Mouse (Mus musculus) hindlimb bud, embryonic 11.5 days (tissue): ENCODE measurements around the gene Wdr82.
"Not testable (repeated sequence)": the region's sequence is repeated elsewhere in the genome, so short reads cannot be mapped to it uniquely, and the experiment has no call there.

Source experiments
- DNase-seq: peaks from one replicate; pipeline ENCODE4 v3.0.0-alpha.2; 2012; ENCODE audit warnings: low read depth, low spot score; ENCODE audit errors: extremely low spot score

The Wdr82 gene

DNA sequence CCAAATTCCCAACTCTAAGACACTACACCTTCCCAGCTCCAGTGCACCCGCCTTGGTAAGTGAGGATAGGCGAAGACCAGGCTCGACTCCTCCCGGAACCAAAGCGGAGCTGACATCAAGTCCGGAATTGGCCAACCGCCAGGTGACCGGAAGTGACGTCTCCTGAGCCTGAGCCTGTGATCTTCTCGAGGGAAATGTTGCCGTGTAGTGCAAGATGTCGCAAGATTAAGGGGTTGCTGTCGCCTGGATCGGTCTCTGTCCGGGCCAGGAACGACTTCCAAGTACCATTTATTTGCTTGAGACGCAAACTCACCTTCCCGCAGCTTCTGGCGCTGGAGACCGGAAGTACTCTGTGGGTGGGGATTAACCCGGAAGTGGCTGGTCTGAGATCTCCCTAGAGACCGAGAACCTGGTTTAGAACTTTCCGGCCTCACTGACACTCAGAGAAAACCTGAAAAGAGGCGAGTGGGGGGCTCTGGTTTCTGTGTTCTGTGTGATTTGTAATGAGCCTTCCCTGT lies 10.9 kb upstream of the Wdr82 start:
- DNase-seq = peak; percentile 85

DNA sequence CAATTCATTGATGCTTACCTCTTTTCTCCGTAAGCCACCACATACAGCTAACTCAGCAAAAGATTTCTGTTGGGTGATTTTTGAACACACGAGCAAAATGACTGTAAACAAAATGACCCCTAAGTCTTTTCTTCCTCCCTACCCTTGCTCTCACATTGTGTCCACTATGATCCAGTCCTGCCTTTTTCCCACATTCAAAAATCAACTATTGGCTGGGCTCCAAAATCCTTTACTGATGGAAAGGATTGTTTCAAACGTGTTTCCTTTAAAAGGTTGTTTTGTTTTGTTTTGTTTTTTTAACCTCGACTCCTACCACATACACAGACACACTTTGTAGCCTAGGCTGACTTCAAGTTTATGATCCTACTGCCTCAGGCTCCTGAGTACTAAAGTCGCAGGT lies 10.3 kb upstream of the Wdr82 start:
- DNase-seq = no peak

DNA sequence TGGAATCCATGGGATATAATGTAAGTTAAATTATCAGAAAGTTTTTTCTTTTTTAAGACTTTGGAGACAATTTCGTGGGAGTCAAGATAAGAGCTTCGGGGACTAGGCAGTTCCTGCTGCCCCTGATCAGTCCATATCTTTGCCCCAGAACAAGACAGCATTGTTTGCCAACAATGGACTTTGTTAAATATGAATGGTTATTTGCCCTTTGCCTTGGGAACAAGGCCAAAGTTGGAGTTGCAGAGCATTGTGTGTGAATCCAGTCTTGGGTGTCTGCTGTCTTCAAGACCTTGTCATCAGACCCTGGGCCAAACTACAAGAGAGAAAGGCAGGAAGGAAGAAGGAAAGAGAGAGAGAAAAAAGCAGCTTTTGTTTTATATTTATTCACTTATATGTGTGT lies 4.0 kb upstream of the Wdr82 start:
- DNase-seq = no peak

DNA sequence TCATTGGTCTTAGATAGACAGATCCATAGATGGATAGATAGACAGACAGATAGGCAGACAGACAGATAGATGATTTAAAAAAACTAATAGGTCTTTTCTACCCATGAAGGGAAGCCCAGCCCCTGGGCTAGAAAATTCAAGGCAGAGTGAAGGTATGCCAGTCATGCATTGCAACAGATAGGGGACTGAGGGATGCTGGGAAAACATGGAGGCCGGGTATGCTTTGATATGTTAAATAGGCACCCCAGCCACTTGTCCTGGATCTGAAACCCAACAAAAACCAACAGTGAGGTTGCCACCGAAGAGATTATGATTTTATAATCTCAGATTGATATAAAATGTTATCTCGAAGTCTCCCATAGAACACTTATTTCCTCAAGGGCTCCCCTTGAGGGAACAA lies 3.5 kb upstream of the Wdr82 start:
- DNase-seq = no peak

DNA sequence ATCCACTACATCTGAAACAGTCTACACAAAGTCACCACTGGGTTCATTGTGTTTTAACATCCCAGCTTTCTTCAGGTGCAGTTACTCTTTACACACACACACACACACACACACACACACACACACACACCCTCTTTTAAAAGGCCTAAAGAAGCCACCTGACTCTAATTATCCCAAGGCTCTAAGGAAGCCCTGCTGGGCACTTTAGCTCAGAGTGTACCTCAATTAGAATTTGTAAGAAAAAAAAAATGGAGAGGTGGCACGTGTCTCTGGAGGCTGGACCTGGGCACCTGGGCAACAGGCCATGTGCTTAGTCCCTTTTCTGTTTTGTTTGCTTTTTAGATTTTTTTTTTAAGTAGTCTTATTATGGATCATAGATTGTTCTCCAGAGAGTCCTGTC lies 3.0 kb upstream of the Wdr82 start:
- no peak for DNase-seq

DNA sequence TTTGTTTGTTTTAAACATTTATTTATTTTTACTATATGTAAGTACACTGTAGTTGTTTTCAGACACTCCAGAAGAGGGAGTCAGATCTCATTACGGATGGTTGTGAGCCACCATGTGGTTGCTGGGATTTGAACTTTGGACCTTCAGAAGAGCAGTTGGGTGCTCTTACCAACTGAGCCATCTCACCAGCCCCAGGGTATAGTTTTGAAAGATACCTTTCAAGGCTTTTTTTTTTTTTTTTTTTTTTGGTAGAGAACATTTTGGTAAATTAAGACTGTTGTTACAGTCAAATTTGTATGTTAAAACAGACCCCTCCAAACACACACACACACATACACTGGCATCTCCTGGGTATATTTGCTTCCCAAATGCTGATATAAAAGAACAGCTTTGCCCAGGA lies 1.7 kb upstream of the Wdr82 start:
- not testable (repeated sequence) for DNase-seq

DNA sequence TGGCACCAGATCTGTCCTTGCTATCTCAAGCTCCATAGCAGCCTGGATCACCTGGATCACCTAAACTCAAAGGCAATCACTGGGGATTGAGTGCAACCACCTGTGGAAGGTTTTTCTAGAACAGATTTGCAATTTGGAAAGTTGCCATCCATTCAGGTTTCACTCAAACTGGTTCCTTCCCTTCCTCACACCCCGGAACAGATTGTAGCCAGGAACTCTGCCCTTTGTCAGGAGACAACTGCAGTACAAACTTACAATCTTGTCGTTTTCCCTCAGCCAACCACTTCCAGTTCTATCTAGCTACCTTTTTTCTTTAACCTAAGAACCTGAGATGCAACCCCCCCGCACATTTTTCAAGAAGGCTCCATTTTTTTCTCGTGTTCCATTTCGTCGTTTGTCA lies 811 bp upstream of the Wdr82 start:
- DNase-seq = no peak

DNA sequence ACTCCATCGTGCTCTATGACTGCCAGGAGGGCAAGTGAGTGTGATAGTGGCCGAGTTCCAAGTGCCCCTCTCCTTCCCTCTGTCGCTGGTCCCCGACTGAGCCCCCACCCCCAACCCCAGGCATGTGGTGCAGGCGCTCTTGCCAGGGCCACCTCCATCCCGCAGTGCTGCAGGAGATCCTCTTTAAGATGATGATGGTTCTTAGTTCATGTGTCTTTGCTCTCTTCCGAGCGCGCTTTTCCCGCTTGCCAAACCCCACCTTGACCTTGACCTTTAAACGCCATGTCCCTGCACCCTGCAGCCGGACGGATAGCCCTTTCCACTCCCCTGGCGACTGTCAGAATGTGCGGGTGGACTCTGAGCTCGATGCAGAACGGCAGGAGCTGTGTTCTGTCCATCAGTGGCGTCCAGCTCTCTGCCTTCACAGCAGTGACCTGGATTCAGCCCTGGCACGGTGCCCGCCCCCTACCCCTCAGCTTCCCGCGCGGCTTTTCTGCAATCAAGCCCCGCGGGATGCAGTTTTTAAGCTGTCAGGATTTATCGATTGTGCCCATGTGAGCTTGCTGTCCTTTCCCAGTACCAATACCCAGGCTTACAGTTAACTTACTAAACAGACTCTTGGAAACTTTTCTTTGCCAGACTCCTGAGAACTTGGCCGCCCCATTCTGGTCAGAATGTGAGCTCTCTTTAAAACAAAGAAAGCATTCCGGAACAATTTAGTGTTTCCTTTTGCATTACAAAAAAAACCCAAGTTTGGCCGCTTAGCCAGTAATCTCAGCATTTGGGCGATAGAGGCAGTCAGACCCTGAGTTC lies 824 bp downstream of the Wdr82 start:
- DNase-seq = no peak

DNA sequence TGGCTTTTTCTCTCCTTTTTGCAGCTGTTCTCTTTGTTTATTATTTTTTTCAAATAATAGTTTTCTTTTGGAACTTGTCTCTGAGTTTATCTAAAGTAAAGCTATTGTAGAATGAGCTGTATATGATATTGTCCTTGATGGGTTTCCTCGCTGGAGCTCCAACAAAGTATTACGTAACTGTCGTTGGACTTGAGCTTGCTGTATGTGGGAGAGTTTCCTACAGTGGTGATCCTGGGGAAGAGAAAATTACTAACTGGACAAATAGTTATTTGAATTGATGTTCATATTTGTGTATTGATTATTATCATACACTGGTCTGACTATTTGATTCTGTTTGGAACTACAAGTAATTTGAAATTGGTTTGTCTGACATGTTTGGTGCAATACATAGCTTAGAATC lies 1.8 kb downstream of the Wdr82 start:
- DNase-seq = no peak

DNA sequence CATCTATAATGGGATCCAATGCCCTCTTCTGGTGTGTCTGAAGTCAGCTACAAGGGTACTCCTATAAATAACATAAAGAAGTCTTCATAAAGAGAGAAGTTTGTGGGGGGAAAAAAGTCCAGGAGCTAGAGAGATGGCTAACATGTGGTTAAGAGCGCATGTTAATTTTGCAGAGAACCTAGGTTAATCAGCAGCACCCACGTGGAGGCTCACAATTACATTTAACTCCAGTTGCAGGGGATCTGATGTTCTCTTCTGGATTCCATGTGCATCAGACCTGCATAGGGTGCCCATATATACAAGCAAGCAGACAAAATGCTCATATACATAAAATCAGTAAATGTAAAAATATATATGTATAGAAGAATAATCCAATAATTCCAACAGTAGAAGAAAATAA lies 2.6 kb downstream of the Wdr82 start:
- no peak for DNase-seq

DNA sequence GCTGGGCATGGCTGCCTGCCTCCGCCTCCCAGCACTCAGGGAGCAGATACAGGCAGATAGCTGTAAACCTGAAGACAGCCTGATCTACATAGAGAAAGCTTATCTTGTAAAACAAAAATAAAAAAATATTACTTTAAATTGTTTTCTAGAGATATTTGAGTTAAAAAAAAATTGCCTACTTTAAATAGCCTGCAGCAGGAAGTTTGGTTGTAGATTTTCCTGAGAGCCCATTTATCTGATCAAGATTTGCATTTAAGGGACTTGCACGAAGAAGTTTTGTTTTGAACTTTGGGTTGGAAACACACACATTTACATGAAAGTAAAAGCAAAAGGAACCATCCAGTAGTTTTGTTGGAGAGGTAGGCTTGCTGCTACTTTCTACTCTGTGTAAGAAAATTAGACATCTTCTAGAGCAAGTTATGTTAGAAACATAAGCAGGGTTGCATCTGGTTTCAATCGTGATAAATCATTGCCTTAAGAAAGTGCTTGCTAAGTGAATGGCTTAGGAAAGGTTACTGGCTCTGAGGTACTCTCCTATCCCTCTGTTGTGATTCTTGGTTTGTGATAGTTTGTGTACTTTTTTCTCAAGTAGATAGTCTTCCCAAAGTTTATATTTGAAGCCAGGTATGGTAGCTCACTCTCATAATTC lies 4.9 kb downstream of the Wdr82 start:
- no peak for DNase-seq

DNA sequence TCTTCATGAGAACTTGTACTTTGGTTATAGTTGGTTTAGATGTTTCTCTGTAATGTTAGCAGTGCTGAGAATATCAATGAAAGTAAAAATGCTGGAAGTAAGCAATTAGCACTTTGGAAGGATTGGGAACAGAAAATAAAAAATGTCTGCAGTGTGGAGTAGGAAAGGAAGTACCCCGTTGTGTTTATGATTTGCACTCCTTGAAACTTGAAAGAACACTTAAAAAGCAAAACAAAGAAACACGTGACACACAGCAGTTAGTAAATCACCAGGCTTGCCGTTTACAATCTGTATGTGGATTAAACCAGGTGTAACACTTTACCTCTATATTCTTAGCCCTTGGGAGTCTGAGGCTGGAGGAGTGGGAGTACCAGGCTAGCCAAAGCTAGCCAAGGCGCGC lies 6.0 kb downstream of the Wdr82 start:
- DNase-seq = no peak

DNA sequence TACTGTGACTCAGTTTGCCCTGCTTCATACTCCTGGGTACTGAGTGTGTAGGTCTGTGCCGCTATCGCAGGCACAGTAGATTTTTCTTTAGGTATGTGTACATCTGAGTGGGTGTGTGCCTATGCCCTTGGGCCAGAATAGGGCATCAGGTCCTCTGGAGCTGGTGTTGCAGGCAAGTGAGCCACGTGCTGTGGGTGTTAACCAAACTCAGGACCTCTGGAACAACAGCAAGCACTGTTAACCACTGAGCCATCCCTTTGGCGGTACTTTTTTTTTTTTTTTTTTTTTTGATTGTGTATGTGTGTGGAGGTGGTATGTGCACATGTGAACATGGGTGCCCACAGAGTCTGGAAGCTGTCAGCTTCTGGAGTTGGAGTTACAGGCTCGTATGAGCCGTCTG lies 7.1 kb downstream of the Wdr82 start:
- DNase-seq = no peak

DNA sequence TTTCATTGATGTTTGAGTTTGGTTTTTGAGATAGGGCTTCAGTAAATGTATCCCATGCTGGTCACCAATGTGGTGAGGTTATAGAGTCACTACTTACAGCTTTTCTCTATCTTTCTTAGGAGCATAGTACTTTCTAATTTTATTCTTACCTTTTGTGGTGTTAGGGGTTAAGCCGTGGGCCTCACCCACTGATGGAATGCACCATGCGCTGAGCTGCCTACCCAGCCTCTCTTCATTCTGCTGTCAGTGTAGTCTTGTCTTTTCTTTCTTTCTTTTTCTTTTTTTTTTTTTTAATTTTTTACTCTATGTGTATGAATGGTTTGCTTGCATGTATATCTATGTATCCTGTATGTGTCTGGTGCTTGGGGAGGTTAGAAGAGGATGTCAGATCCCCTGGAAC lies 8.7 kb downstream of the Wdr82 start:
- no peak for DNase-seq

DNA sequence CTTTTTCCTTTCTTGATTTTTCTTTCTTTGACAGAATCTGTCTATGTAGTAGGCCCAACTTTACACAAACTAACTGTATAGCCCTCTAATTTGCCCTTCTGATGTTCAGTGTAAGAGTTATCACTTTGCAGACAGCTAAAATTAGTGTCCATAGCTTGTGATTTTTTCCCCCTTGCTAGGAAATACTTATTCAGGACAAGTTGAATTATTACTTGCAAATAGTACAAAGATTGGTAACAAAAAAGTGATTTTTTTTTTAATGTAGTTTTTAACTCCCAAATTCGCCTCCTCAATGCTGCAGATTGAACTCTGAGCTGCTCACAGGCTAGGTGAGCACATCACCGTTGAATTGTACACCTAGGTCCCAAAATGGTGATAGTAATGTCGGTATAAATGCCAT lies 9.2 kb downstream of the Wdr82 start:
- no peak for DNase-seq

DNA sequence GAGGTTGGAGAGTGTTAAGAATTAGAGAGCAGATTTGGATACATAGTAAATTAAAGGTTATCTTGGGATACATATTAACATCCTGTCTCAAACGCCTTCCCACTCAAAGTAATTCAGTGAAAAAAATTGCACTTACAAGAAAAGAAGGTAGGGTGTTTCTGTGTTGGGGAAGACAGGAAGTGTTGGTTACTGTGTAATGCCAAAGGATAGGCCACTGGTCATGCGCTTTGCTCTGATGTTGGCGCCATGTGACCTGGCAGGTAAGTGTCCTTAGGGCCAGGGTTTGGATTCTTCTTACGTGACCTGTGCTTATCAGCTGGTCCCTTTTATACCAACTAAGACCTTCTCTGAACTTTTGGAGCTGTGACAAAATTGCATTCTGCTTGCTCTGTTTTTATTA lies 11.4 kb downstream of the Wdr82 start:
- no peak for DNase-seq

DNA sequence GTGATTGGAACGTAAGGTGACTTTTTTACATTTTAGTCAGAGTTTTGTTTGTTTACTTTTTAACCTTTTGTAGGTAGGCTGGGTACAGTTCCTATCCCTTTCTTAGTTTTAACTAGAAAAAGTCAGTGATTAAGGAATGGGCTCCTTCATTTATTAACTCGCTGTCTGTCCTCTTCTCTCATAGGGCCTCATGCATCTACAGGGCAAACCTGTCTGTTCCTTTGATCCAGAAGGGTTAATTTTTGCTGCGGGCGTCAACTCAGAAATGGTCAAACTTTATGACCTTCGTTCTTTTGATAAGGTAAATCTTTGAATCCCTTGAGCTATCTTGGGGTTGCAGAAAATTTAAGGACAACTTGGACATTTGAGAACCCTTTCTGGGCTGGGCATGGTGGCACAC lies 13.3 kb downstream of the Wdr82 start:
- DNase-seq = no peak

DNA sequence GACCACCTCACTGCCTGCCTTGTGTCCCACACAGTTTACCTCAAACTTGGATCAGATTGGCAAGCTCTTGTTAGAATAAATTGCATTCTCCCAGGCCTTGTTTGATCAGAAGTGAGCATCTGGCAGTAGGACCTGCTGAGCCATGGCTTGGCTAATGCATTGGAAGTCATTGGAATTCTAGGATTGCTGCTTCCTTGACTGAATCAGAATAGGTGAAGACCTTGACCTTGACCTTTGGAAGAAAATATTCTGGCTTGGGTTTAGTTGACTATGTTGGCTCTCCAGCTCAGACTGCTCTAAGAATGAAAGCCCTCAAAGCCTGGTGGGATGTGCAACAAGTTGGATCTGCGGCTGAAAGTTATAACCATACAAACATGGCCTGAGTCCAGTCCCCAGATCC lies 20.6 kb downstream of the Wdr82 start:
- no peak for DNase-seq

DNA sequence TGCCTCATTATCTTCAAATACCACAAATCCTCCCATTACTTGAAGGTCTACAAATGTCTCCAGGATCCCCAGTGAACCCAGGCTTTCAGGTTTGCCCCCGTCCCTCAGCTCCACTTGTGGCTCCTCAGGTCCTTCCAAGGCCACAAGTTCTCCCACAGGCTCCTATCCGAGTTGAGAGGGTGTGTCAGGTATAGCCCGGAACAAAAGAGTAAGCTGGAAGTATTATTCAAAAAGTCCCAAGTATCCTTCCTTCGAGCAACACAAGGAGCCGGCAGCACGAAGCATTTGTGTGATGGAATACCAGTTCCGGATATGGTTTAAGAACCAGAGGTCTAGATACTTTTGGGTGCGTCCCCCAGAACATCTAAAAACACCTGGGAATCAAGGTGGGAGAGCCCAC lies 21.3 kb downstream of the Wdr82 start:
- no peak for DNase-seq

DNA sequence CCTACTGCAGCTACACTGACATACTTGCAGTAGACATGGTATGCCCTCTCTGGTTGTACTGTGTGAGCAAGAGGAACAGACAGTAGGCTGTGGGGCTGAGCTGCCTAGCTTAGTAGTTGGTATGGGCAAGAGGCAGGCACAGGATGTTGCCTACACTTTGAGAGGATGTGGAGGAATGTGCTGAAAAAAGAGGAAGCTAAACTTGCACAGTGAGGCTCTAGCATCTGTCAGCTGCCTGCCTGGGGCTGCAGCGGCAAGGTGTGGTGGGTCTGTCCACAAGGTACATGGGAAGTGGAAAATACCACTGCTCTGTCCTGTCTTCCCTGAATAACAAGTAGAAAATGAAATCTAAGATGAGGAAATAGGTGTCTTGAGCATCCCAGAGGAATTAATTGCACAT lies 22.3 kb downstream of the Wdr82 start:
- DNase-seq = no peak

DNA sequence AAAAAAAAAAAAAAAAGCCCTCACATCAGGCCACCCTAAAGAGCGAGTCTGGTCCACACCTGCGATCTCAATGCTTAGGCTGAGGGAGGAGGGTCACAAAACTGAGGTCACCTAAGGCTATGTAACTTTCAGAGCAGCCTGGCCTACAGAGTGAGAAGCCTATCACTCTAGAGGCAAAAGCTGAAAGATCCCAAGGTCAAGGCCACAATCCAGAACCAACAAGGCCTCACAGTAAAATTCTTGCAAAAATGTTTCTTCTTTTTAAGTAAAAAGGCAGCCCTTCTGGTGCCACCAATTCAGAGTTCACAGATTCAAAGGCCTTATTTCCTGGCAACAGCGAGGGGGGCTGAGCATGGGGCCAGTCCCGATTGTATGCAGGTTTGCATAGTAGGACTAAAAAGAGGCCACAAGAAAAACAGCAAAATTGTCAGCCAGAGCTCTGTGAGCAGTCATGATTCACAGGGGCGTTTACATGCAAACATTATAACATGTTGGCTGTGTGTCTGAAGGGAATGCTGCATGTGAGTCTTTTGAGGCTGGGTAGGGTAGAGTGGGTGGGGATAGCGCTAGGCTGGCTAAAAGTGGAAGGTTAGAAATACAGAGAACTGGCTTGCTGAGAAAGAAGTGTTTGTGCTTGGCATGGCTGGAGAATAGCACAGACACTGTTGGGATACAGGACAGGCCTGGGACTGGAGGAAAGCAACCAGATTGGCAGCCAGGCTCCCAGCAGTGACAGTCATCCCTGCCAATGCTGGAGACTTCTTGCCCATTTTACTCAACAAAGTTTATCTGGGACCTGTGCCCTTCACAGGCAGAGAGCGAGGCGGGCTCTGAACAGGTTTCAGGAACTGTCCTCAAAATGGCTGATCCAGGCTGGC lies 23.4 kb downstream of the Wdr82 start:
- DNase-seq = no peak

DNA sequence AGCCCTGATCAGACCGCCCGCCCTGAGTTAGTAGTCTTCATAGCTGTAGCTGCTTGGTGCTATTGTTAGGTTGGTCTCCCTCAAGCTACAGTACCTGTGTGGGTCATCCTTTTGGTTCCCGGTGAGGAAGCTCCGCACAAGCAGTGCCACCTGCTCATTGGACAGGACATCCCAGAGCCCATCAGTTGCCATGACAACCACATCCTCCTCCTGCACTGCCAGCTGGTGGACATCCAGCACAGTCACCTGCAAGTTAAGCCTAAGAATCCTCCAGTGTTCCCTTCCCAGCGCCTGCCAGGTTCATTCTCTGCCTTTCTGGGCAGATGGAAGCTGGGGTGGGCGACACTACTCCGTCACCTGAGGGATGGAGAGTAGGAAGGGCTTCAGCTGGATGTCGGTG lies 25.0 kb downstream of the Wdr82 start:
- no peak for DNase-seq
